Mouse (Mus musculus): ENCODE measurements around the gene Zzef1. TPM values are rescaled to one million over a fixed set of nuclear protein-coding genes. Genes with fewer than 3 reads are reported as not detected.

The Zzef1 gene
- polyA plus RNA-seq, 1 experiment from 2014 or later = 7.7 TPM

- no peak for ATAC-seq (ENCODE audit: insufficient number of reproducible peaks, low FRiP score)
- 81% methylated on average over 3 of the region's 3 CpGs for WGBS
- no peaks in the 10 kb centered on the region for H3K9me3 ChIP-seq (replicated peaks)
- H3K4me3 ChIP-seq = no peak overlapping the region
- H3K27me3 ChIP-seq (replicated peaks) = no peaks in the 10 kb centered on the region
- H3K36me3 ChIP-seq = no peaks in the 10 kb centered on the region
- no peak overlapping the region for H3K27ac ChIP-seq (ENCODE audit: poor library complexity, severe bottlenecking)
- no peak overlapping the region for H3K9ac ChIP-seq
- peaks cover 35% of the 10 kb centered on the region for H3K4me1 ChIP-seq (replicated peaks)
- H3K4me2 ChIP-seq = no peak overlapping the region
Measured at GRCm38 (mm10) chr11:72805232-72805631, 9.2 kb downstream of the Zzef1 start.

DNA sequence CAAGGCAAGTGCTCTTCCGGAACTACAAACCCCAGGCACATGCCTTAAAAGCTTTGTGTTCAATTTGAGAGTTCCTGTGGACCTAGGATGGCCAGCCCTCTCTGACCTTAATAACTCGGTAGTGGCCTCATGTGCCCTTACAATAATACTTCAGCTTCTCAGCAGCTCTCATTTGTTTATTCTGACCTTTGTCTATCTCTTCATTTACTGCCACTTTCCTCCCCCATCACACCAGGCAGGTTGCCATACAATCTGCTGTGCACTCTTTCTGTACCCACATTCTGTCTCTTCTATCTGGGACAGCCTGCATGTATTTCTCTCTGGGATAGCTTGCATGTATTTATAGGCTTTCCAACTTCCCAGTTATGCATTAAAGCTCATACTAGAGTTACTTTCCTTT, 10.5 kb downstream of the Zzef1 start:
- H3K36me3 ChIP-seq = no peaks in the 10 kb centered on the region
- no peak overlapping the region for H3K4me2 ChIP-seq
- no peak for ATAC-seq (ENCODE audit: insufficient number of reproducible peaks, low FRiP score)
- H3K27ac ChIP-seq (ENCODE audit: poor library complexity, severe bottlenecking) = no peak overlapping the region
- H3K9ac ChIP-seq = no peak overlapping the region
- 70% methylated on average over 2 of the region's 2 CpGs for WGBS
- no peaks in the 10 kb centered on the region for H3K9me3 ChIP-seq (replicated peaks)
- no peak overlapping the region for H3K4me3 ChIP-seq
- H3K4me1 ChIP-seq (replicated peaks) = peaks cover 35% of the 10 kb centered on the region
- no peaks in the 10 kb centered on the region for H3K27me3 ChIP-seq (replicated peaks)

GRCm38 (mm10) chr11:72807992-72808391, 12.0 kb downstream of the Zzef1 start:
- no peak for ATAC-seq (ENCODE audit: insufficient number of reproducible peaks, low FRiP score)
- no peaks in the 10 kb centered on the region for H3K27me3 ChIP-seq (replicated peaks)
- WGBS = 78% methylated on average over 4 of the region's 4 CpGs
- H3K9ac ChIP-seq = no peak overlapping the region
- H3K4me3 ChIP-seq = no peak overlapping the region
- H3K9me3 ChIP-seq (replicated peaks) = no peaks in the 10 kb centered on the region
- no peaks in the 10 kb centered on the region for H3K36me3 ChIP-seq
- H3K4me1 ChIP-seq (replicated peaks) = peaks cover 27% of the 10 kb centered on the region
- no peak overlapping the region for H3K4me2 ChIP-seq
- no peak overlapping the region for H3K27ac ChIP-seq (ENCODE audit: poor library complexity, severe bottlenecking)

GRCm38 (mm10) chr11:72813687-72814086, 17.7 kb downstream of the Zzef1 start:
- ATAC-seq (ENCODE audit: insufficient number of reproducible peaks, low FRiP score) = no peak
- whole genome bisulfite sequencing = 96% methylated on average over 5 of the region's 5 CpGs
- Histone ChIP-seq H3K4me3 (no peak overlapping the region), H3K9ac (no peak overlapping the region), H3K4me1 (replicated peaks) (no peaks in the 10 kb centered on the region), H3K36me3 (peaks cover 3% of the 10 kb centered on the region; the same call in 1 of the 2 replicates), H3K27ac (ENCODE audit: poor library complexity, severe bottlenecking) (no peak overlapping the region), H3K4me2 (no peak overlapping the region), H3K27me3 (replicated peaks) (no peaks in the 10 kb centered on the region), H3K9me3 (replicated peaks) (no peaks in the 10 kb centered on the region)

- no peak for ATAC-seq (ENCODE audit: insufficient number of reproducible peaks, low FRiP score)
- Histone ChIP-seq H3K9ac (no peak overlapping the region), H3K36me3 (peaks cover 7% of the 10 kb centered on the region; the same call in 1 of the 2 replicates), H3K4me1 (replicated peaks) (no peaks in the 10 kb centered on the region), H3K4me2 (no peak overlapping the region), H3K4me3 (no peak overlapping the region), H3K27ac (ENCODE audit: poor library complexity, severe bottlenecking) (no peak overlapping the region), H3K27me3 (replicated peaks) (no peaks in the 10 kb centered on the region), H3K9me3 (replicated peaks) (no peaks in the 10 kb centered on the region)
- 64% methylated on average over 2 of the region's 2 CpGs for WGBS
Measured at GRCm38 (mm10) chr11:72814188-72814587, 18.2 kb downstream of the Zzef1 start.

DNA sequence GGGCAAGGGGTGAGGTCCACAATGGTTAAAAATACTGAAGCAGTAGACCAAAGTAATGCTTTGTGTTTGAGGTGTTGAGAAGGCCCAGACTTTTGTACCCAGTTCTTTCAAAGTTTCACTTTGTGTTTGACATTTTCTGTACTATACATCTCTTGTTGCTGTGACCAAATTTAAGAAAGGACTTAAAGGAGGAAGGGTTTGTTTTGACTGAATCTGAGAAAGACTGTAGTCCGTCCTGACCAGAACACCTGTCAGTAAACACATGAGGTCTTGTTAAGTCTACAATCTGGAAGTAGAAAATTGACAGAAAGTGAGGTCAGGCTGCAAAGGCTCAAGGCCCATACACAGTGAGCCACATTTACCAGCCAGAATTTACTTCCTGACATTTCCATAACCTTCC, 20.8 kb downstream of the Zzef1 start:
- ATAC-seq (ENCODE audit: insufficient number of reproducible peaks, low FRiP score) = no peak
- Histone ChIP-seq H3K9me3 (replicated peaks) (no peaks in the 10 kb centered on the region), H3K9ac (no peak overlapping the region), H3K27ac (ENCODE audit: poor library complexity, severe bottlenecking) (no peak overlapping the region), H3K4me3 (no peak overlapping the region), H3K36me3 (peaks cover 25% of the 10 kb centered on the region), H3K4me2 (no peak overlapping the region), H3K4me1 (replicated peaks) (no peaks in the 10 kb centered on the region), H3K27me3 (replicated peaks) (no peaks in the 10 kb centered on the region)
- 88% methylated on average over 1 of the region's 1 CpGs for WGBS

DNA sequence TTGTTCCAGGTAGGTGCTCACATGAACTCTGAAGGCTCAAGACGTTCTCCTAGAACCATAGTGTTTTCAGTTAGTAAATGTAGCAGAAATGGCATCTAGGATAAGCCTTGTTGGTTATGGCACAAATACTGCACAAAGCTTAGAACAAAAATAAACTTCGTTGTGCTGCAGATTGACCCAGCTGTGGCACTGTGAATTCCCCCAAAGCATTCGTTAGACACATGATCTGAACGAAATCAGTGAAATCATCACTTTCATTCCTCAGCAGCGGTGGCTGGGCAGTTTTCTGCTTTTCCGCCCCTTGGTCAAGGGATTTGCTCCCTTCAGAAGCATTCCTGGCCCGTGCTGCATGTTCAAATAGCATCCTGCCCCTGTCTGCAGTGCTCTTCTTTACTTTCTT, 22.0 kb downstream of the Zzef1 start:
- WGBS = 89% methylated on average over 7 of the region's 7 CpGs
- Histone ChIP-seq H3K9me3 (replicated peaks) (no peaks in the 10 kb centered on the region), H3K4me1 (replicated peaks) (no peaks in the 10 kb centered on the region), H3K9ac (no peak overlapping the region), H3K4me3 (no peak overlapping the region), H3K36me3 (peaks cover 33% of the 10 kb centered on the region), H3K4me2 (no peak overlapping the region), H3K27ac (ENCODE audit: poor library complexity, severe bottlenecking) (no peak overlapping the region), H3K27me3 (replicated peaks) (no peaks in the 10 kb centered on the region)
- ATAC-seq (ENCODE audit: insufficient number of reproducible peaks, low FRiP score) = no peak

DNA sequence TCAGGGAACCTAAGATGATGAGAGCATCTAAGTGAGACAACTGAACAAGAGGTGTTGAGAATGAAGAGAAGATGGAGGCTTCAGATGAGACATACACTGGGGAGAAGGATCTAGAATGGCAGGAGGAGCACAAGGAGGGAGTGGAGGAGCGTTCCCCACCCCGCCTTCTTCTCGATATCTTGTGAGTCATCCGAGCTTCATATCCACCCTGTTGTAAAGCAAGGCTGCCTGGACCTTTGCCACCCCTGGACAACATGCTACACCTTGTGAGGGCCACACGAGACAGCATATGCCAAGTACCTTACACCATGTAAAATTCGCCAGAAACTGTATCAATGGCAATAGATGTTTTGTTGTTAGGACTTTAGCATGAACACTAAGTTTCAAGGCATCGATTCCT, 25.0 kb downstream of the Zzef1 start:
- peaks cover 48% of the 10 kb centered on the region for H3K36me3 ChIP-seq
- 90% methylated on average over 7 of the region's 7 CpGs for WGBS

DNA sequence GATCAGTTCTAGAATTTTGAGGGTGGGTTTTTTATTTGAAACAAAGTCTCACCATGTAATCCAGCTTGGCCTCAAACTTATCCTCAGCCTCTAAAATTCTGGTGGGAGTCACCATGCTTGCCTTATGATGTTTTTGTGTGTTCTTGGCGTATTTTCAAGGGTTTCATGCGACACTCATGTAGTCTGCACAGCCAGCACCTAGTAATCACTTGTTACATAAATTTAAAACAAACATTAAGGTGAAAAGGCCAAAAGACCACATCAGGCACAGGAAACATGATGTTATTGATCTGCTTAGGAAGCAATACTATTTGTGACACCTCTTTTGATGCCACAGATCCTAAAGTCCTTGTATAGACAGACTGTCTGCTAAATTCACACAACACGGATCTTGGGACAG, 33.8 kb downstream of the Zzef1 start:
- Histone ChIP-seq H3K4me3 (no peak overlapping the region), H3K4me1 (replicated peaks) (no peaks in the 10 kb centered on the region; the same call in 1 of the 2 replicates), H3K27ac (ENCODE audit: poor library complexity, severe bottlenecking) (no peak overlapping the region), H3K27me3 (replicated peaks) (no peaks in the 10 kb centered on the region), H3K9ac (no peak overlapping the region), H3K4me2 (no peak overlapping the region), H3K9me3 (replicated peaks) (no peaks in the 10 kb centered on the region), H3K36me3 (peaks cover 53% of the 10 kb centered on the region)
- WGBS = 92% methylated on average over 3 of the region's 3 CpGs
- ATAC-seq (ENCODE audit: insufficient number of reproducible peaks, low FRiP score) = no peak

More for the DNA sequence above, 25.0 kb downstream of the Zzef1 start:
- H3K9ac ChIP-seq = no peak overlapping the region
- H3K27ac ChIP-seq (ENCODE audit: poor library complexity, severe bottlenecking) = no peak overlapping the region
- H3K4me3 ChIP-seq = no peak overlapping the region
- no peaks in the 10 kb centered on the region for H3K9me3 ChIP-seq (replicated peaks)
- no peaks in the 10 kb centered on the region for H3K27me3 ChIP-seq (replicated peaks)
- no peak overlapping the region for H3K4me2 ChIP-seq
- ATAC-seq (ENCODE audit: insufficient number of reproducible peaks, low FRiP score) = no peak
- no peaks in the 10 kb centered on the region for H3K4me1 ChIP-seq (replicated peaks)

DNA sequence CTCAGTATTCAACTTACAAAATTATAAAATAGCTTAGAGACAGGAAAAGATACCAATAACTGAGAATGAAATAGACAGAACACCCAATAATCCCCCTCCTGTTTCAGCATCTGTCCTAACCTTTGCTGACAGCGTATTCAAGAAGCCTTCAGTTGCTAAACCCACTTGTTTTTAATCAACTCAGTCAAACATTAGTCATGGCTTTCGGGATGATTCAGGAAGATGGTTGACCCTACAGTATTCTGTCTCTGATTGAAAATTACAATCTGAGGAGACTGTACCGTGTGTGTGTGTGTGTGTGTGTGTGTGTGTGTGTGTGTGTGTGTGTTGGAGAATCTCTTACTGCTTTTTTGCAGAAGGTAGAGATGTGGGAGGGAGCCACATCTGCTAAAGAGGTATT, 46.7 kb downstream of the Zzef1 start:
- 79% methylated on average over 3 of the region's 3 CpGs for WGBS
- H3K4me2 ChIP-seq = no peak overlapping the region
- H3K4me3 ChIP-seq = no peak overlapping the region
- no peaks in the 10 kb centered on the region for H3K9me3 ChIP-seq (replicated peaks)
- no peak overlapping the region for H3K9ac ChIP-seq
- no peaks in the 10 kb centered on the region for H3K4me1 ChIP-seq (replicated peaks)
- no peaks in the 10 kb centered on the region for H3K27me3 ChIP-seq (replicated peaks)
- ATAC-seq (ENCODE audit: insufficient number of reproducible peaks, low FRiP score) = no peak
- peaks cover 51% of the 10 kb centered on the region for H3K36me3 ChIP-seq
- no peak overlapping the region for H3K27ac ChIP-seq (ENCODE audit: poor library complexity, severe bottlenecking)

- no peak for ATAC-seq (ENCODE audit: insufficient number of reproducible peaks, low FRiP score)
- no peak overlapping the region for H3K4me3 ChIP-seq
- no peak overlapping the region for H3K9ac ChIP-seq
- no peaks in the 10 kb centered on the region for H3K27me3 ChIP-seq (replicated peaks)
- no peak overlapping the region for H3K27ac ChIP-seq (ENCODE audit: poor library complexity, severe bottlenecking)
- H3K4me2 ChIP-seq = no peak overlapping the region
- no peaks in the 10 kb centered on the region for H3K9me3 ChIP-seq (replicated peaks)
- H3K4me1 ChIP-seq (replicated peaks) = no peaks in the 10 kb centered on the region
- H3K36me3 ChIP-seq = peaks cover 53% of the 10 kb centered on the region
Measured at GRCm38 (mm10) chr11:72843576-72843975, 47.5 kb downstream of the Zzef1 start.

- no peaks in the 10 kb centered on the region for H3K4me1 ChIP-seq (replicated peaks)
- no peak overlapping the region for H3K27ac ChIP-seq (ENCODE audit: poor library complexity, severe bottlenecking)
- no peak overlapping the region for H3K4me2 ChIP-seq
- 76% methylated on average over 2 of the region's 2 CpGs for WGBS
- H3K4me3 ChIP-seq = no peak overlapping the region
- ATAC-seq (ENCODE audit: insufficient number of reproducible peaks, low FRiP score) = no peak
- no peaks in the 10 kb centered on the region for H3K27me3 ChIP-seq (replicated peaks)
- H3K9me3 ChIP-seq (replicated peaks) = no peaks in the 10 kb centered on the region
- H3K36me3 ChIP-seq = peaks cover 63% of the 10 kb centered on the region
- no peak overlapping the region for H3K9ac ChIP-seq
Measured at GRCm38 (mm10) chr11:72845526-72845925, 49.5 kb downstream of the Zzef1 start.
